Mouse (Mus musculus) testis, adult 2 months (tissue): ENCODE data around the gene Pde8b. TPM values are rescaled to one million over a fixed set of nuclear protein-coding genes. Genes with fewer than 3 reads are reported as not detected.

ENCODE experiments used
- H3K27ac ChIP-seq: fragments of 200-500 bp; 2 replicates; pipeline ENCODE4 v1.5.1; 2012; ENCODE audit warnings: low read depth, low read length; ENCODE audit not compliant: control insufficient read depth, insufficient read depth
- H3K27me3 ChIP-seq: fragments of 200-500 bp; 2 replicates; pipeline ENCODE4 v1.6.1; 2012; ENCODE audit warnings: mild to moderate bottlenecking, low read length, moderate library complexity; ENCODE audit not compliant: control insufficient read depth, insufficient read depth
- H3K36me3 ChIP-seq: fragments of 200-500 bp; 2 replicates; pipeline ENCODE4 v1.6.1; 2012; ENCODE audit warnings: mild to moderate bottlenecking, low read length; ENCODE audit not compliant: control insufficient read depth, insufficient read depth
- H3K4me1 ChIP-seq: fragments of 200-500 bp; 2 replicates; pipeline ENCODE4 v1.6.1; 2012; ENCODE audit warnings: low read length; ENCODE audit not compliant: control insufficient read depth, insufficient read depth
- H3K4me3 ChIP-seq: fragments of 200-500 bp; 2 replicates; pipeline ENCODE4 v1.5.1; 2012; ENCODE audit warnings: low read depth, mild to moderate bottlenecking, low read length, moderate library complexity, mixed read lengths; ENCODE audit not compliant: control insufficient read depth
- CTCF ChIP-seq: fragments of 200-500 bp; IDR thresholded peaks from 2 replicates; pipeline ENCODE4 v1.5.1; 2012; ENCODE audit warnings: low read depth, mild to moderate bottlenecking, inconsistent platforms, low read length, moderate library complexity; ENCODE audit not compliant: control insufficient read depth, insufficient read depth, insufficient replicate concordance
- POLR2A ChIP-seq: fragments of 200-500 bp; IDR thresholded peaks from 2 replicates; pipeline ENCODE4 v1.6.1; 2012; ENCODE audit warnings: low read depth, mild to moderate bottlenecking, inconsistent platforms, low read length, moderate library complexity; ENCODE audit not compliant: control insufficient read depth
- polyA plus RNA-seq: library from polyadenylated mRNA; depleted of rRNA; stranded (reverse); fragments of >200 nt; gene quantifications from 2 replicates; pipeline ENCODE4 v1.2.3, GENCODE M21; 2012

Pde8b gene
- polyA plus RNA-seq, 1 experiment, result 4.2 TPM

GRCm38 (mm10) chr13:95087358-95087787 lies 162.8 kb downstream of the Pde8b start:
- H3K36me3 ChIP-seq, result no peaks in the 10 kb centered on the region
- H3K4me3 ChIP-seq, result no peak overlapping the region
- TF ChIP-seq CTCF (no peak), POLR2A (no peak)
- H3K27ac ChIP-seq, result no peak overlapping the region
- no peaks in the 10 kb centered on the region for H3K27me3 ChIP-seq
- H3K4me1 ChIP-seq, result no peaks in the 10 kb centered on the region; the same call in 1 of the 2 replicates

- TF ChIP-seq POLR2A (no peak), CTCF (no peak)
- Histone ChIP-seq H3K36me3 (no peaks in the 10 kb centered on the region), H3K4me3 (no peak overlapping the region), H3K27ac (no peak overlapping the region), H3K4me1 (no peaks in the 10 kb centered on the region; the same call in 1 of the 2 replicates), H3K27me3 (no peaks in the 10 kb centered on the region)
Measured at GRCm38 (mm10) chr13:95086033-95086432, 164.1 kb downstream of the Pde8b start.

GRCm38 (mm10) chr13:95082611-95083010 lies 167.5 kb downstream of the Pde8b start:
- H3K36me3 ChIP-seq, result no peaks in the 10 kb centered on the region
- TF ChIP-seq CTCF (no peak), POLR2A (no peak)

GRCm38 (mm10) chr13:95081082-95081481 lies 169.1 kb downstream of the Pde8b start:
- H3K27ac ChIP-seq, result no peak overlapping the region
- H3K4me1 ChIP-seq, result no peaks in the 10 kb centered on the region
- TF ChIP-seq POLR2A (no peak), CTCF (no peak)
- no peaks in the 10 kb centered on the region for H3K27me3 ChIP-seq
- no peak overlapping the region for H3K4me3 ChIP-seq
- H3K36me3 ChIP-seq, result no peaks in the 10 kb centered on the region

More at GRCm38 (mm10) chr13:95082611-95083010, 167.5 kb downstream of the Pde8b start:
- H3K27me3 ChIP-seq, result no peaks in the 10 kb centered on the region
- H3K27ac ChIP-seq, result no peak overlapping the region
- no peak overlapping the region for H3K4me3 ChIP-seq
- H3K4me1 ChIP-seq, result no peaks in the 10 kb centered on the region; the same call in 1 of the 2 replicates

- TF ChIP-seq CTCF (no peak), POLR2A (no peak)
Measured at GRCm38 (mm10) chr13:95078492-95078891, 171.6 kb downstream of the Pde8b start.

GRCm38 (mm10) chr13:95077688-95078087 lies 172.4 kb downstream of the Pde8b start:
- Histone ChIP-seq H3K36me3 (no peaks in the 10 kb centered on the region), H3K4me3 (no peak overlapping the region), H3K4me1 (no peaks in the 10 kb centered on the region; the same call in 1 of the 2 replicates), H3K27ac (no peak overlapping the region), H3K27me3 (no peaks in the 10 kb centered on the region)
- TF ChIP-seq POLR2A (no peak), CTCF (no peak)

More at GRCm38 (mm10) chr13:95078492-95078891, 171.6 kb downstream of the Pde8b start:
- Histone ChIP-seq H3K36me3 (no peaks in the 10 kb centered on the region), H3K4me3 (no peak overlapping the region), H3K27me3 (no peaks in the 10 kb centered on the region), H3K27ac (no peak overlapping the region), H3K4me1 (no peaks in the 10 kb centered on the region; the same call in 1 of the 2 replicates)

- TF ChIP-seq CTCF (no peak), POLR2A (no peak)
- no peak overlapping the region for H3K4me3 ChIP-seq
Measured at GRCm38 (mm10) chr13:95076142-95076541, 174.0 kb downstream of the Pde8b start.

More at GRCm38 (mm10) chr13:95076142-95076541, 174.0 kb downstream of the Pde8b start:
- H3K27ac ChIP-seq, result no peak overlapping the region
- no peaks in the 10 kb centered on the region; the same call in 1 of the 2 replicates for H3K4me1 ChIP-seq
- no peaks in the 10 kb centered on the region for H3K27me3 ChIP-seq
- no peaks in the 10 kb centered on the region for H3K36me3 ChIP-seq
